Mouse (Mus musculus) liver, embryonic 11.5 days (tissue): ENCODE measurements around the gene Degs2. TPM values are rescaled to one million over a fixed set of nuclear protein-coding genes. Genes with fewer than 3 reads are reported as not detected.
"Not testable (repeated sequence)": the region's sequence is repeated elsewhere in the genome, so short reads cannot be mapped to it uniquely, and the experiment has no call there.

Experiments used
- ATAC-seq: fragments of 200-750 bp; cut with Nextera tagmentation; replicated peaks from 2 replicates; pipeline ENCODE4 v1.8.0; 2017; ENCODE audit warnings: moderate number of reproducible peaks, mild to moderate bottlenecking, moderate TSS enrichment, moderate library complexity; ENCODE audit not compliant: low FRiP score
- DNase-seq: peaks from one replicate; pipeline ENCODE4 v3.0.0-alpha.2; 2017; ENCODE audit warnings: low spot score
- H3K27ac ChIP-seq: fragments of 300-500 bp; sonication (generic); 2 replicates; pipeline ENCODE4 v1.5.1; 2014; ENCODE audit warnings: mild to moderate bottlenecking, low read depth, low read length, control low read depth
- H3K27me3 ChIP-seq: fragments of 300-500 bp; sonication (generic); replicated peaks from 2 replicates; pipeline ENCODE4 v1.6.1; 2014; ENCODE audit warnings: low read length, mixed read lengths; ENCODE audit not compliant: control insufficient read depth, insufficient read depth
- H3K36me3 ChIP-seq: fragments of 300-500 bp; sonication (generic); 2 replicates; pipeline ENCODE4 v1.6.1; 2014; ENCODE audit warnings: mild to moderate bottlenecking, low read length, moderate library complexity, mixed read lengths; ENCODE audit not compliant: control insufficient read depth, insufficient read depth
- H3K4me1 ChIP-seq: fragments of 300-500 bp; sonication (generic); replicated peaks from 2 replicates; pipeline ENCODE4 v1.6.1; 2014; ENCODE audit warnings: low read length, mixed read lengths; ENCODE audit not compliant: control insufficient read depth, insufficient read depth
- H3K4me2 ChIP-seq: fragments of 300-500 bp; sonication (generic); 2 replicates; pipeline ENCODE4 v1.6.1; 2014; ENCODE audit warnings: mild to moderate bottlenecking, control low read depth, moderate library complexity
- H3K4me3 ChIP-seq: fragments of 300-500 bp; sonication (generic); 2 replicates; pipeline ENCODE4 v1.5.1; 2014; ENCODE audit warnings: low read depth, low read length, control low read depth
- H3K9ac ChIP-seq: fragments of 300-500 bp; sonication (generic); 2 replicates; pipeline ENCODE4 v1.6.1; 2014; ENCODE audit warnings: low read depth, low read length, control low read depth
- H3K9me3 ChIP-seq: fragments of 300-500 bp; sonication (generic); 2 replicates; pipeline ENCODE4 v1.6.1; 2016; ENCODE audit warnings: low read length, inconsistent platforms, mixed read lengths; ENCODE audit not compliant: control insufficient read depth
- WGBS: fragments of 180-500 bp; shearing (Covaris S2); extraction: QIAGEN DNeasy Blood & Tissue Kit; methylation state at CpG from one replicate; pipeline ENCODE4 v1.1.7; 2014; 5-methylcytosine and 5-hydroxymethylcytosine counted together
- polyA plus RNA-seq: library from polyadenylated mRNA; unstranded; fragments of >200 nt; fragmentation: Nextera tagmentation; extraction: Ambion mirVana; gene quantifications from 2 replicates; pipeline ENCODE4 v1.2.1, GENCODE M21; 2014

Degs2 gene
- polyA plus RNA-seq, 1 experiment from 2014 or later, result 0.33 TPM

DNA sequence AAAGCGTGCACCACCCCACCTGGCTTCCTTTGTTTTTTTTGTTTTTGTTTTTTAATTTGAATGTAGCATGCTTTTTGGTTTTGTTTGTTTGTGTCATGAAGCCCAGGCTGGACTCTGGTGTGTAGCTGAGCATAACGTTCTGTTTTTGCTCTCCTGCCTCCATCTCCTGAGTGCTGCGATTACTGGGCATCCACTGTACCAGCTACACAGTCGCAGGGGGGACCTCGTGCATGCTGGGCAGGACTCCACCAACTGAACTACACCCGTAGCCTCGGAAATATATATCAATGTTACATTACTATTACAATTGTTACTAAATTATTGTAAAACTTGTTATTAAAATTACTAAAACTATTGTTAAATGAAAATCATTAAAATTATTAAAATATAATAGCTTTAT is 35.7 kb upstream of the Degs2 start:
- Histone ChIP-seq H3K9me3 (no peaks in the 10 kb centered on the region), H3K4me3 (no peak overlapping the region), H3K4me2 (no peak overlapping the region), H3K27me3 (no peaks in the 10 kb centered on the region), H3K4me1 (no peaks in the 10 kb centered on the region), H3K36me3 (no peaks in the 10 kb centered on the region), H3K9ac (no peak overlapping the region), H3K27ac (no peak overlapping the region)
- 86% methylated on average over 7 of the region's 7 CpGs for WGBS
- ATAC-seq, result no peak
- DNase-seq, result no peak

DNA sequence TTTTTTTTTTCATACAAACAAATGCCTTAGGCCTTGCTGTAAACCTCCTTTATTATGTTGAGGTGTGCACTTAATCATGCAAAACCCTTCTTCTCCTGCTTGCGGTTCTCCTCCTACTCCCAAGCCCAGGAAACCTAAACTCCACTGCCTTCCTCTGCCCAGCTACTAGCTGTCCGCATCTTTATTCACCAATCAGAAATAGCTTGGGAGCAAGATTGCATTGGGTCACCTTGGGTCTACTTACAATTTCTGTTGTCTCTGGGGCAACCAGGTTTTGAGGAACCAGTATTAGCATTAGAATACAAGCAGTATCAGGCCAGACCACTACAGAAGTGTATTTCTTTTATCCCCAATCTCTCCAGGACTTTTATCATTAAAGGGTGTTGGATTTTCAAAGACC is 32.3 kb upstream of the Degs2 start:
- no peak overlapping the region for H3K9ac ChIP-seq
- H3K36me3 ChIP-seq, result no peaks in the 10 kb centered on the region
- no peak overlapping the region for H3K27ac ChIP-seq
- DNase-seq, result no peak
- WGBS, result 84% methylated on average over 2 of the region's 2 CpGs
- no peak for ATAC-seq
- no peaks in the 10 kb centered on the region for H3K4me1 ChIP-seq
- no peaks in the 10 kb centered on the region for H3K27me3 ChIP-seq
- no peak overlapping the region for H3K4me3 ChIP-seq
- no peaks in the 10 kb centered on the region for H3K9me3 ChIP-seq
- no peak overlapping the region for H3K4me2 ChIP-seq

DNA sequence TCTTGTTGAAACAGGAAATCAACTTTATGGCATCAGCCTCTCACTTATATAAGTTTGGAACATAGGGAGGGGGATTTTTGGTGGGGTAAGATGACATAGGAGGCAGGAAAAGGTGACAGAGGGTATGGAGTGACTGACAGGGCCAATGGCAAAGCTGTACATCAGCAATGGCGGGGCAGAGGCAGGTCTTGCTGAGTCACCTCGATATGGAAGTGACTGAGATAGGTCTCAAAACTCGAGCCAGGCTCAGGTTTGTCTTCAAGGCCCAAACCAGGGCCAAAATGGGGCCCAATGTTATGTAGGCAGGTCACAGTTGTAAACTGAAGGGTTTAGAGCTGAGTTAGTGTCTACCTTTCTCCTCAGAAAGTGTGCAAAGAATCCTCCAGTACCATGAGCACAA is 21.7 kb upstream of the Degs2 start:
- ATAC-seq (no peak), DNase-seq (no peak)
- Histone ChIP-seq H3K9me3 (no peaks in the 10 kb centered on the region), H3K27ac (no peak overlapping the region), H3K4me1 (no peaks in the 10 kb centered on the region), H3K4me2 (no peak overlapping the region), H3K27me3 (no peaks in the 10 kb centered on the region), H3K9ac (no peak overlapping the region), H3K36me3 (no peaks in the 10 kb centered on the region), H3K4me3 (no peak overlapping the region)
- WGBS, result 63% methylated on average over 3 of the region's 3 CpGs

DNA sequence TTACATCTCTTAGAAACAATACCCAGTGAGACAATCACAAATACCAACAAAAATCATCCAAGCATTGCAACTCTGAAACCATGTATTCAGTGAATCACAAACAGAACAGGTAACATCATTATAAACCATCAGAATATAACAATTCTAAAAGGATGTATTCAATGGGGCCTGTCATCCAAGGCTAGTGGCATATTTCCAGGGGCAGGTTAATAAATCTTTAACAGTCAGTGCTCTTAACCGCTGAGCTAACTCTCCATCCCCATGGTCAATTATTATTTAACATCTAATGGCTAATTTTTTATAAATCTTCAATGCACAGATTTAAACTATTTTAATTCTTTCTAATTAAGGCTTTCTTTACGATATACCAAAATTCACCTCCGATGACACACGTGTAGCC is 20.3 kb upstream of the Degs2 start:
- no peak for ATAC-seq
- 92% methylated on average over 4 of the region's 4 CpGs for WGBS
- no peaks in the 10 kb centered on the region for H3K4me1 ChIP-seq
- no peak for DNase-seq
- no peak overlapping the region for H3K4me3 ChIP-seq
- H3K27ac ChIP-seq, result no peak overlapping the region
- H3K27me3 ChIP-seq, result no peaks in the 10 kb centered on the region
- no peaks in the 10 kb centered on the region for H3K36me3 ChIP-seq
- H3K4me2 ChIP-seq, result no peak overlapping the region
- no peaks in the 10 kb centered on the region for H3K9me3 ChIP-seq
- H3K9ac ChIP-seq, result no peak overlapping the region

DNA sequence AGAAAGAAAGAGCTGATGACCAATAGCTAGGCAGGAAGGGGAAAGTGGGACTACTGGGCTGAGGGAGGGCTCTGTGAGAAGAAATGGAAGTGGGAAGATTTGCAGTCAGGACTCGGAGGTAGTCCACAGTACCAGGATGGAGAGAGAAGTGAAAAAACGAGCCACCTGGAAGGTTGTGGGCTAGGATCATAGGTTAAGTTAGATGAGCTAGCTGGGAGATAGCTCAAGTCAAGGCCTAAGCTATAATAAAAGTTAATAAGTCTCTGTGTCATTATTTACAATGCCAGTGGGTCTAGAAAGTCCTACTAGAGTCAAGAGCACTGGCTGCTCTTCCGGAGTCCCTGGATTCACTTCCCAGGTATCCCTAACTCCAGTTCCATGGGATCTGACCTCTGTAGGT is 16.4 kb upstream of the Degs2 start:
- no peaks in the 10 kb centered on the region for H3K9me3 ChIP-seq
- no peak overlapping the region for H3K27ac ChIP-seq
- WGBS, result 79% methylated on average over 3 of the region's 3 CpGs
- no peak overlapping the region for H3K4me3 ChIP-seq
- DNase-seq, result no peak
- no peaks in the 10 kb centered on the region for H3K36me3 ChIP-seq
- H3K4me1 ChIP-seq, result no peaks in the 10 kb centered on the region
- H3K27me3 ChIP-seq, result no peaks in the 10 kb centered on the region
- H3K9ac ChIP-seq, result no peak overlapping the region
- ATAC-seq, result no peak
- no peak overlapping the region for H3K4me2 ChIP-seq

DNA sequence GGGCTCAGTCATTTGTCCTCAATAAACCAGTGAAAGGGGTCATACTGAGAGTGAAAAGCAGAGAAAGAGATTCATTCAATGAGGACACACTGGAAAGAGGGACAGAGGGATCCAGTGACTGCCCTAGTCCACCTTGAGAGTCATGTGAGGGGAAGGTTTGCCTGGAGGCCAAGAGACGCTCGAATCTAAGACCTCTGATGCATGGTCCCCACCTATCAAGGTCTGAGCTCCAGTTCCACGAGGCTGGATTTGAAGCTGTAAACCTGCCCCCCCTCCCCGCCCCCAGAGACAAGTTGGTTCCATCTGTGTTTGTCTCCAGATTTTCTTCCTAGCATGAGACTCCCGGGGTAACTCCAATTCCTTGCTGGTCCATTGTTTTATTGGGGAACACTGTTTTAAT is 13.7 kb upstream of the Degs2 start:
- Histone ChIP-seq H3K36me3 (no peaks in the 10 kb centered on the region), H3K4me3 (no peak overlapping the region), H3K27ac (no peak overlapping the region), H3K9me3 (no peaks in the 10 kb centered on the region), H3K27me3 (no peaks in the 10 kb centered on the region), H3K4me1 (no peaks in the 10 kb centered on the region), H3K9ac (no peak overlapping the region), H3K4me2 (no peak overlapping the region)
- 68% methylated on average over 5 of the region's 5 CpGs for WGBS
- no peak for ATAC-seq
- no peak for DNase-seq

DNA sequence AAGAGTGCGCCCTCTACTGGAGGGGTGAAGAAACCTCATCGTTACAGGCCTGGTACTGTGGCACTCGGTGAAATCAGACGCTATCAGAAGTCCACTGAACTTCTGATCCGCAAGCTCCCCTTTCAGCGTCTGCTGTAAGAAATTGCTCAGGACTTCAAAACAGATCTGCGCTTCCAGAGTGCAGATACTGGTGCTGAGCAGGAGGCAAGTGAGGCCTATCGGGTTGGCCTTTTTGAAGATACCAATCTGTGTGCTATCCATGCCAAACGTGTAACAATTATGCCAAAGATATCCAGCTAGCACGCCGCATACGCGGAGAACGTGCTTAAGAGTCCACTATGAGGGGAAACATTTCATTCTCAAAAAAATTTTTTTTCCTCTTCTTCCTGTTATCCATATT is 11.9 kb upstream of the Degs2 start:
- not testable (repeated sequence) for H3K36me3 ChIP-seq, H3K27me3 ChIP-seq, H3K4me2 ChIP-seq, H3K9me3 ChIP-seq, DNase-seq, ATAC-seq, H3K9ac ChIP-seq, H3K27ac ChIP-seq, H3K4me1 ChIP-seq, H3K4me3 ChIP-seq
- WGBS, result 89% methylated on average over 14 of the region's 14 CpGs

DNA sequence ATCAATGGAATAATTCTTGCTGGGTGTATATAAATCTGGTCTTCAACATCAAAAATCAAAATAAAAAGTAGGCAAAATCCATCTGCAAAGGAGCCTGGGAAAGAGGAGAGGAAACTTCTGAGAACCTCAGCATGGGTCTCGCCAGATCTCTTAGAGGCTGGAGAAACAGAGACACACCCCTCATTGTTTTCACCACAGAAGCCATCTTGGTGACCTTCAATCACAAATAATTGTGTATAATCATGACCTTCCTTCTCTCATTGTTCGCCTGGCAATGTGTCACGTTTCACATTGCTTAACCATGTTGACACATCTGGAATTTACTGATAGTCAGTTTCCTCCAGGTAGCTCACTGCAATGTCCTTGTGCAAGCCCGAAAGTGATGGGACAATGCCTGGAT is 10.4 kb upstream of the Degs2 start:
- H3K36me3 ChIP-seq, result no peaks in the 10 kb centered on the region
- H3K4me3 ChIP-seq, result no peak overlapping the region
- DNase-seq (no peak), ATAC-seq (no peak)
- no peaks in the 10 kb centered on the region for H3K27me3 ChIP-seq
- H3K9me3 ChIP-seq, result no peaks in the 10 kb centered on the region
- no peak overlapping the region for H3K27ac ChIP-seq
- H3K4me2 ChIP-seq, result no peak overlapping the region
- WGBS, result 66% methylated on average over 4 of the region's 4 CpGs
- H3K4me1 ChIP-seq, result no peaks in the 10 kb centered on the region
- H3K9ac ChIP-seq, result no peak overlapping the region

DNA sequence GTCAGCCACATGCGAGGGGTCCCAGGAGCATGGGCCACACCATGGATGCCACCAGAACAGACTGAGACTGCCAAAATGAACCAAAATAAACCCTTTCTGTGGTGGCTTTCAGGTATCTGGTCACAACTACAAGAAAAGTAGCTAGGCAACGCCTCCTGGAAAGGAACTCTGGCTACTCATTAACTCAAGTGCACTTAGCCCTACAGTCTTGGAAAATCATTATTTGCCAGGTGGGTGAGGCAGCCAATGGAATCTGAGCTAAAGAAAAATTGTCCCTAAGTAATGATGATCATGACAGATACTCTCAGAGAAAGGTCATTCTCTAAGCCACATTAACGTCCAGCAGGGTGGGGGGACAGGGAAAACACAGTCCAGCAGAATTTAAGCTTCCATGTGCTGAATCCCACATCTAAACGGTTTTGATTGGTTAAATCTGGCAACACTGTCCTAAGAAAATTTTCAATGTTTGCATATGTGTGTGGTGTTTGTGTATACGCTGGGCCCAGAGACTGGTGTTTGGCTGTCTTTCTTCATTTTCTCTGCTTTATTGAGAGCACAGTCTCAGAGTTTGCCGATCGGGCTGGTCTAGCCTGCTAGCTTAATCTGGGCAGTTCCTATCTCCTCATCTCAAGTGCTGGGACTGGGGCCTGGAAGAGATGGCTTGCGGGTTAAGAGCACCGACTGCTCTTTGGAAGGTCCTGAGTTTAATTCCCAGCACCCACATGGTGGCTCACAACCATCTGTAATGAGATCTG is 8.9 kb upstream of the Degs2 start:
- no peak overlapping the region for H3K4me2 ChIP-seq
- H3K9ac ChIP-seq, result no peak overlapping the region
- DNase-seq (peak; percentile 23), ATAC-seq (no peak)
- H3K27me3 ChIP-seq, result no peaks in the 10 kb centered on the region
- H3K4me1 ChIP-seq, result no peaks in the 10 kb centered on the region
- no peaks in the 10 kb centered on the region for H3K9me3 ChIP-seq
- no peak overlapping the region for H3K27ac ChIP-seq
- no peaks in the 10 kb centered on the region for H3K36me3 ChIP-seq
- no peak overlapping the region for H3K4me3 ChIP-seq
- WGBS, result 72% methylated on average over 9 of the region's 9 CpGs
